Mouse (Mus musculus) fibroblast of lung, adult 2 months (primary cell): ENCODE data around the gene Olfr1331.
"Not testable (repeated sequence)": the region's sequence is repeated elsewhere in the genome, so short reads cannot be mapped to it uniquely, and the experiment has no call there.

Experiments
- DNase-seq: peaks from one replicate; pipeline ENCODE4 v3.0.0-alpha.2; 2011; ENCODE audit warnings: low read depth

Gene Olfr1331

DNA sequence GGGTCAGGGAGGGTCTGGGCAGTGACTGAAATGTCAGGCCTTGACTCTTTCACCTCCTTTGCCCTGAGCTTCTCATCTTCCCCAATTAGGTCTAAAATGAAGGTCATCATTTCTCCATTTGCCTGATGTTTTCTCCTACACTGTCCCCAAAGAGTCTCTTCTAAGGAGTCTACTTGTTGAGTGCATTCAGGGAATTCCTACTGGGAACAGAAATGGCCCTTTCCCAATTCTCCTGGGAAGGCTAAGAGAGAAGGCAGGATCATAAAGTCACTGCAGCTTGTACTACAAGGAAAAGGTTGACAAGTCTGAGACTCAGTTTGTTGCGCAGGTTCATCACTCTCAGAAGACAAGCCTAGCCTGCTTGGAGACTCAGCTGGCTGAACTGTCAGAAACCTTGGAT, at the start of gene Olfr1331:
TSS of gene Olfr1331 (plus strand) at position 301 of the 400 bp plus-strand sequence.
- DNase-seq: no peak

DNA sequence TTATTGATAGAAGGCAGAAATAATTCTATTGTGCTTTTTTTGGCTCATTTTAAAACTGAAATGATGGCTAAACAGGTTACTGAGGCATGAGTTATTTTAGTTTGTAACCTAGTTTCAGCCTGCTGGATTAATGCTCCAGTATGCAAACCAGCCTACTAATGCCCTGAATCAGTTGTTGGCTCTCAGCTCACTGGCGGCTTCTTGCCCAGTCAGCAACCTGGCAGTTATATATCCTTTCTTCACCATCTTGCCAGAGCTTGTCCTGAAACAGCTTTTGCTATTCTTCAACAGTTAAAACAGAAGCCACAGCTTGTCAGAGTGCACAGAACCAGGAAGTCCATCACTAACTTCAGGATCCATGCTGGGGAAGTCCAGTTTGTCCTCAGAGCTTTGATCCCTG, 45.5 kb upstream of the Olfr1331 start:
- no peak for DNase-seq

DNA sequence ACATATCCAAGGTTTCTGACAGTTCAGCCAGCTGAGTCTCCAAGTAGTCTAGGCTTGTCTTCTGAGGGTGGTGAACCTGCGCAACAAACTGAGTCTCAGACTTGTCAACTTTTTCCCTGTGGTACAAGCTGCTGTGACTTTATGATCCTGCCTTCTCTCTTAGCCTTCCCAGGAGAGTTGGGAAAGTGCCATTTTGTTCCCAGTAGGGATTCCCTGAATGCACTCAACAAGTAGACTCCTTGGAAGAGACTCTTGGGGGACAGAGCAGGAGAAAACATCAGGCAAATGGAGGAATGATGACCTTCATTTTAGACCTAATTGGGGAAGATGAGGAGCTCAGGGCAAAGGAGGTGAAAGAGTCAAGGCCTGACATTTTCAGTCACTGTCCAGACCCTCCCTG, 28.3 kb upstream of the Olfr1331 start, which contains the start of gene Olfr1333:
TSS of gene Olfr1333 (minus strand) at position 101 of the 400 bp plus-strand sequence.
- no peak for DNase-seq

DNA sequence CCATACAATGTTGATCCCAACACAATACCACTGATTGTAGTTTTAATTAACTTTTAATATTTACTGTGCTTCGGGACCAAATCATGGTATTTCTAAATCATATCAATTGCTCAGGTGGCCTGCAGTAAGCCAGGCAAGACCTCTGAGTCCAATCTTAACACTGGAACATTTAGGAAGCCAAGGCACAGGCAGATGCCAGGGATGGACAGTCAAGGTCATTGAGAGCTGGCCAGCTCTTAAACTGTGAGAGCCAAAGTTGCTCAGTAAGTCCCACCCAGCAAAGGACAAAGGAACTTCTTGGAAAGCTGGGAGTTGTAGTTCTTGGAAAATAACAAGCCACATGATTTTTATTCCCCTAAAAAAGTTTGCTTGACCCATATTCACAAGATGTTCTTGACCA, 2.7 kb upstream of the Olfr1331 start:
- DNase-seq: no peak

DNA sequence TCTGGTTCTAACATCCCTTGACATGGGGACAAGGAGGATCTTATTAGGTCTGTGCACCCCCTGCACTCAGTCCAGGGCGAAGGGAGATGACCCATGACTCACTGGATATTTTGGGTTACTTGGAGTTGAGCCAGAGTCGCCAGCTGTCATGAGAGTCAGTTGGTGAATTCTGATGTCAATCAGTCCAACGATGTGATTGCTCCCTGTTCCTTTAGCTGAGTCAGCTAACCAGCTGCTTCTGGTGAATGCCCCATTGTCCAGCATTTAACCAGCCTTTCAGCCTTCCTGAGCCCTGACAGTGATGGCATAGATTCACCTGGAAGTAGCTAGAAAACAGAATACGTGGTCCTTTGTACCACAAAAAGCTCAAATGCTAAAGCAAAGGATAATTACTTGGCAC, 1.7 kb upstream of the Olfr1331 start:
- DNase-seq: no peak

DNA sequence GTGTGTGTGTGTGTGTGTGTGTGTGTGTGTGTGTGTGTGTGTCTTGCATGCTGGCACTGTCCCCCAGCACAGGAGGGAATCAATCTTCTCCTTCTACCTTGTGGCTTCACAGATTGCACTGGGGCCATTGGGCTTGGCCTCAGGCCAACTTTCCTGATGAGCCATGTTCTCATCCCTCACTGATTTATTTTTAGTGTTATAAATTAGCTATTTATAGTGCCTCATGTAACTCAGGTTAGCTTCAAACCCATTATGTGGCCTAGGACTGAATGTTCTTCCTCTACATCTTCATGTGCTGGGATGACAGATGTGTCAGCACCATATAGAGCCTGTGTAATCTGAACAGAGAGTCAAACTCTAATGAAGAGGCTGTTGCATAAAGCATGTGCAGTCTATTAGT, 3.1 kb downstream of the Olfr1331 start:
- no peak for DNase-seq

DNA sequence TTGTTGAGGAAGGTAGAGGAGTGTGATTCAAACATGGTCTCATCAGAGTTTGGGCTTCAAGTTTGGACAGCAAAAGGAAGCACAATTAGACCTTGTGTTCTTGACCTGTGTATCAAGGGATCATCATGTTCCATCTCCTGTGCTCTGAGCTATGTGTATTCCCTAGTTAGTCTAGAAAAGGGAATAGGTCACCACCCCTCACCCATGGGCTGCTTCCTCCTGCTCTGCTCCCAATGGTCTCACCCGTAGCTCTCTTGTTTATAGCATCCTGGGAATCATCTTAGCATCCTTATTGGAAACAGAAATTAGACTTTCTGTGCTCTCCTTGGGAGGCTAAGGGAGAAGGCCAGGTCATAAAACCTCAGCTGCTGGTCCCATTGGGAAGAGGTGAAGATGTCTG, 23.8 kb downstream of the Olfr1331 start, which contains the start of gene Olfr1330:
TSS of gene Olfr1330 (plus strand) at position 301 of the 400 bp plus-strand sequence.
- no peak for DNase-seq

DNA sequence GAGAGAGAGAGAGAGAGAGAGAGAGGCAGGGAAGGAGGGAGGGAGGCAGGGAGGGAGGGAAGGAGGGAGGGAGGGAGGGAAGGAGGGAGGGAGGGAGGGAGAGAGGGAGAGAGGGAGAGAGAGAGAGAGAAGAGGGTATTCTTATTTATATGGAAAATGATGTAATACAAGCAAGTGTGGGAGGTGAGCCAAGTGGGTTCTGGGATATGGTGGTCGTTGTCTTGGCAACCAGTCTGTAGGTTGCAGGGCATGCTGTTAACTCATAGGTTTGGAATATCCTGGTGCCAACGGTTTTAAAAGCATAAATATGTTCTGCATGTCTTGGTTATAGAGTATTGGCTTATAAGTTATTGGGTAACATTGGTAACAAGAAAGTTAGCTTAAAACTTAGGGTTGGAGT, 37.5 kb downstream of the Olfr1331 start:
- DNase-seq: no peak

DNA sequence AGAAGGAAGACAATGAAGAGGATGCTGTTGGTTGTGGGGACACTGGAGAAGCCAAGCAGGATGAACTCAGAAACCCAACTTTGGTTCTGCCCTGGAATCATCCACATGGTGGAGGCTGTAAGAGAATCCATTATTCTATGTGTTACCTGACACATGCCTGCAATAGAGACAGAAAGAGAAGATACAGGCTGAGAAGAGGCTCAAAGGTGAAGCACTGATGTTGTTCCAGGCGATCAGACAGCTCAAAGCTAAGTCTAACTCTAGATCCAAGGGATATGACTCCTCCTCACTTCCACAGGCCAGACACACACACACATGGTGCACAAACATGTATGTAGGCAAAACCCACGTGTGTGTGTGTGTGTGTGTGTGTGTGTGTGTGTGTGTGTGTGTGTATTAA, 52.9 kb downstream of the Olfr1331 start, which contains the start of gene Olfr1329:
TSS of gene Olfr1329 (minus strand) at position 101 of the 400 bp plus-strand sequence.
- not testable (repeated sequence) for DNase-seq
